Mouse (Mus musculus): ENCODE results near the gene Lin54. TPM values are rescaled to one million over a fixed set of nuclear protein-coding genes. Genes with fewer than 3 reads are reported as not detected.

Gene Lin54
- polyA plus RNA-seq, 1 experiment from 2014 or later: 13.6 TPM

- WGBS: 14% methylated on average over 2 of the region's 2 CpGs
- peak overlapping the region; percentile 68; the same call in 1 of the 2 replicates for H3K9ac ChIP-seq (ENCODE audit: low read length)
- H3K9me3 ChIP-seq (ENCODE audit: control insufficient read depth, low read length): no peaks in the 10 kb centered on the region
Measured at GRCm38 (mm10) chr5:100499243-100499642, 1.2 kb downstream of the Lin54 start.

GRCm38 (mm10) chr5:100498436-100499180 is 1.8 kb downstream of the Lin54 start:
- Histone ChIP-seq H3K9me3 (ENCODE audit: control insufficient read depth, low read length) (no peaks in the 10 kb centered on the region), H3K27me3 (ENCODE audit: control insufficient read depth, insufficient read depth, low read depth, low read length) (no peaks in the 10 kb centered on the region), H3K36me3 (ENCODE audit: control insufficient read depth, insufficient read depth, low read length) (no peaks in the 10 kb centered on the region), H3K9ac (ENCODE audit: low read length) (peak overlapping the region; percentile 90), H3K27ac (ENCODE audit: low read length) (peak overlapping the region; percentile 82), H3K4me1 (replicated peaks; ENCODE audit: control insufficient read depth, insufficient read depth, low read length) (peaks cover 11% of the 10 kb centered on the region), H3K4me3 (ENCODE audit: low read length) (peak overlapping the region; percentile 90), H3K4me2 (ENCODE audit: low read depth, low read length) (peak overlapping the region; percentile 95)
- ATAC-seq (ENCODE audit: low read depth): peak; percentile 80
- under 1% methylated on average over 39 of the region's 46 CpGs for WGBS

More at GRCm38 (mm10) chr5:100499243-100499642, 1.2 kb downstream of the Lin54 start:
- no peaks in the 10 kb centered on the region for H3K27me3 ChIP-seq (ENCODE audit: control insufficient read depth, insufficient read depth, low read depth, low read length)
- peak overlapping the region; percentile 90 for H3K4me3 ChIP-seq (ENCODE audit: low read length)
- H3K27ac ChIP-seq (ENCODE audit: low read length): peak overlapping the region; percentile 70; the same call in 1 of the 2 replicates
- peaks cover 11% of the 10 kb centered on the region for H3K4me1 ChIP-seq (replicated peaks; ENCODE audit: control insufficient read depth, insufficient read depth, low read length)
- H3K36me3 ChIP-seq (ENCODE audit: control insufficient read depth, insufficient read depth, low read length): no peaks in the 10 kb centered on the region
- peak overlapping the region; percentile 95 for H3K4me2 ChIP-seq (ENCODE audit: low read depth, low read length)
- ATAC-seq (ENCODE audit: low read depth): no peak

DNA sequence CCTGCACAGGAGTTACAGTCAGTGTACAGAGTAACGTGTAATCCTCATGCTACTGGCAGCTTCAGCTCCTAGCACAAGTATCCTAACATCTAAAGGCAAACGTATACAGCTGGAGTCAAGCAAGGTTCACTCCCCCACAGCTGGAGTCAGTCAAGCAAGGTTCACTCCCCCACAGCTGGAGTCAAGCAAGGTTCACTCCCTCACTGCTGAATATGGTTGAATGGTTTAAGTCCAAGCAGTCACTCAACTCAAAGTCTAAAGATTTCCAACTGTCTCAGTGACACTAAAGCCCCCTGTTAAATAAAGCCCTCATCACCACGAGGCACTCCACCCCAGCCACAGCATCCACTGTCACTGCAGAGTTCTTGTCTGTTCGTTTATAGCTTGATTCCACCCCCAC is 8.7 kb downstream of the Lin54 start:
- H3K9me3 ChIP-seq (ENCODE audit: control insufficient read depth, low read length): no peaks in the 10 kb centered on the region
- no peaks in the 10 kb centered on the region for H3K27me3 ChIP-seq (ENCODE audit: control insufficient read depth, insufficient read depth, low read depth, low read length)
- H3K4me3 ChIP-seq (ENCODE audit: low read length): no peak overlapping the region
- H3K36me3 ChIP-seq (ENCODE audit: control insufficient read depth, insufficient read depth, low read length): no peaks in the 10 kb centered on the region
- no peak for ATAC-seq (ENCODE audit: low read depth)
- no peak overlapping the region for H3K9ac ChIP-seq (ENCODE audit: low read length)
- 48% methylated on average over 4 of the region's 4 CpGs for WGBS
- H3K27ac ChIP-seq (ENCODE audit: low read length): no peak overlapping the region
- H3K4me1 ChIP-seq (replicated peaks; ENCODE audit: control insufficient read depth, insufficient read depth, low read length): no peaks in the 10 kb centered on the region; the same call in 1 of the 2 replicates
- H3K4me2 ChIP-seq (ENCODE audit: low read depth, low read length): no peak overlapping the region

DNA sequence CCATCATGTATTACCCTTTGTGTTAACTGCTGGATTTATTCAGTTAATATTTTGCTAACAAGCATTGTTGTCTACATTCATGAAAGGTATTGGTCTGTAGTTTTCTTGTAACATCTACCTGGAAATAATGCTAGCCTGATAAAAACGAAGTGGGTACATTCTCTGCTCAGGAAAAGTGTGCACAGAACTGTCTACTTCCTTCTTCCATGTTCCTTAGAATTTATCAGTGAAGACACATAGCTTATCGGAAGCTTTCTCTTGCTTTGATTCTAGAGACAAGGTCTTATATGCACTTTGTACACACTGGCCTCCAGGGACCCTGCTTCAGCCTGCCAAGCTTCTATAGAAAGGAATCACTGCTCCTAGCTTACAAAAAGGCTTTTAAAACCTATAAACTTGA is 11.1 kb downstream of the Lin54 start:
- Histone ChIP-seq H3K27me3 (ENCODE audit: control insufficient read depth, insufficient read depth, low read depth, low read length) (no peaks in the 10 kb centered on the region), H3K9me3 (ENCODE audit: control insufficient read depth, low read length) (no peaks in the 10 kb centered on the region), H3K27ac (ENCODE audit: low read length) (no peak overlapping the region), H3K4me1 (replicated peaks; ENCODE audit: control insufficient read depth, insufficient read depth, low read length) (no peaks in the 10 kb centered on the region; the same call in 1 of the 2 replicates), H3K36me3 (ENCODE audit: control insufficient read depth, insufficient read depth, low read length) (peaks cover 4% of the 10 kb centered on the region; the same call in 1 of the 2 replicates), H3K4me3 (ENCODE audit: low read length) (no peak overlapping the region), H3K9ac (ENCODE audit: low read length) (no peak overlapping the region), H3K4me2 (ENCODE audit: low read depth, low read length) (no peak overlapping the region)
- ATAC-seq (ENCODE audit: low read depth): no peak
- 81% methylated on average over 2 of the region's 2 CpGs for WGBS

DNA sequence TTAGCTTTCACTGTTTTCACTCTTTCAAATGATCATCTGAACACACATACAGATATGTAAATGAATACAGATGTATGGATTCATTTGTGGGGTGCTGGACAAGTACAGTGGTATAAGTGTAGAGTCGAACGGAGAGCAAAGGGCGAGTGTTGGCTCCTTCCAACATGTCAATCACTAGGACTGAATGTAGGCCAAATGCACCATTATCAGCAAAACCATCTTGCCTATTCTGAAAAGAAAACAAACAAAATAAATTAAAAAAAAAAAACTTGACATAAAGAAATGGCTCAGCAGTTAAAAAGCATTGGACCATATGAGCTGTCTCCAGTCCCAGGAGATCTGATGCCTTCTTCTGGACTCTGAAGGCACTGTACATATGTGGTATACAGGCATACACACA is 12.2 kb downstream of the Lin54 start:
- H3K36me3 ChIP-seq (ENCODE audit: control insufficient read depth, insufficient read depth, low read length): peaks cover 4% of the 10 kb centered on the region; the same call in 1 of the 2 replicates
- H3K9ac ChIP-seq (ENCODE audit: low read length): no peak overlapping the region
- no peak overlapping the region for H3K4me2 ChIP-seq (ENCODE audit: low read depth, low read length)
- ATAC-seq (ENCODE audit: low read depth): no peak
- WGBS: 89% methylated on average over 3 of the region's 3 CpGs
- no peak overlapping the region for H3K27ac ChIP-seq (ENCODE audit: low read length)
- no peaks in the 10 kb centered on the region; the same call in 1 of the 2 replicates for H3K4me1 ChIP-seq (replicated peaks; ENCODE audit: control insufficient read depth, insufficient read depth, low read length)
- no peaks in the 10 kb centered on the region for H3K27me3 ChIP-seq (ENCODE audit: control insufficient read depth, insufficient read depth, low read depth, low read length)
- H3K9me3 ChIP-seq (ENCODE audit: control insufficient read depth, low read length): no peaks in the 10 kb centered on the region
- no peak overlapping the region for H3K4me3 ChIP-seq (ENCODE audit: low read length)

GRCm38 (mm10) chr5:100487120-100487519 is 13.3 kb downstream of the Lin54 start:
- H3K9ac ChIP-seq (ENCODE audit: low read length): no peak overlapping the region
- WGBS: 75% methylated on average over 2 of the region's 2 CpGs
- no peaks in the 10 kb centered on the region; the same call in 1 of the 2 replicates for H3K4me1 ChIP-seq (replicated peaks; ENCODE audit: control insufficient read depth, insufficient read depth, low read length)
- no peak overlapping the region for H3K27ac ChIP-seq (ENCODE audit: low read length)
- H3K27me3 ChIP-seq (ENCODE audit: control insufficient read depth, insufficient read depth, low read depth, low read length): no peaks in the 10 kb centered on the region
- no peak overlapping the region for H3K4me2 ChIP-seq (ENCODE audit: low read depth, low read length)
- no peak overlapping the region for H3K4me3 ChIP-seq (ENCODE audit: low read length)
- no peaks in the 10 kb centered on the region for H3K9me3 ChIP-seq (ENCODE audit: control insufficient read depth, low read length)
- ATAC-seq (ENCODE audit: low read depth): no peak
- H3K36me3 ChIP-seq (ENCODE audit: control insufficient read depth, insufficient read depth, low read length): peaks cover 4% of the 10 kb centered on the region; the same call in 1 of the 2 replicates

- Histone ChIP-seq H3K9ac (ENCODE audit: low read length) (no peak overlapping the region), H3K36me3 (ENCODE audit: control insufficient read depth, insufficient read depth, low read length) (peaks cover 4% of the 10 kb centered on the region; the same call in 1 of the 2 replicates), H3K27me3 (ENCODE audit: control insufficient read depth, insufficient read depth, low read depth, low read length) (no peaks in the 10 kb centered on the region), H3K4me1 (replicated peaks; ENCODE audit: control insufficient read depth, insufficient read depth, low read length) (no peaks in the 10 kb centered on the region), H3K4me3 (ENCODE audit: low read length) (no peak overlapping the region), H3K9me3 (ENCODE audit: control insufficient read depth, low read length) (no peaks in the 10 kb centered on the region), H3K4me2 (ENCODE audit: low read depth, low read length) (no peak overlapping the region), H3K27ac (ENCODE audit: low read length) (no peak overlapping the region)
- ATAC-seq (ENCODE audit: low read depth): no peak
Measured at GRCm38 (mm10) chr5:100483569-100483968, 16.9 kb downstream of the Lin54 start.

GRCm38 (mm10) chr5:100477604-100478003 is 22.8 kb downstream of the Lin54 start:
- ATAC-seq (ENCODE audit: low read depth): no peak
- no peaks in the 10 kb centered on the region for H3K27me3 ChIP-seq (ENCODE audit: control insufficient read depth, insufficient read depth, low read depth, low read length)
- no peaks in the 10 kb centered on the region for H3K4me1 ChIP-seq (replicated peaks; ENCODE audit: control insufficient read depth, insufficient read depth, low read length)
- peaks cover 3% of the 10 kb centered on the region; the same call in 1 of the 2 replicates for H3K36me3 ChIP-seq (ENCODE audit: control insufficient read depth, insufficient read depth, low read length)
- WGBS: 75% methylated on average over 9 of the region's 9 CpGs
- no peak overlapping the region for H3K4me2 ChIP-seq (ENCODE audit: low read depth, low read length)
- no peak overlapping the region for H3K9ac ChIP-seq (ENCODE audit: low read length)
- H3K27ac ChIP-seq (ENCODE audit: low read length): no peak overlapping the region
- H3K9me3 ChIP-seq (ENCODE audit: control insufficient read depth, low read length): no peaks in the 10 kb centered on the region
- H3K4me3 ChIP-seq (ENCODE audit: low read length): no peak overlapping the region

DNA sequence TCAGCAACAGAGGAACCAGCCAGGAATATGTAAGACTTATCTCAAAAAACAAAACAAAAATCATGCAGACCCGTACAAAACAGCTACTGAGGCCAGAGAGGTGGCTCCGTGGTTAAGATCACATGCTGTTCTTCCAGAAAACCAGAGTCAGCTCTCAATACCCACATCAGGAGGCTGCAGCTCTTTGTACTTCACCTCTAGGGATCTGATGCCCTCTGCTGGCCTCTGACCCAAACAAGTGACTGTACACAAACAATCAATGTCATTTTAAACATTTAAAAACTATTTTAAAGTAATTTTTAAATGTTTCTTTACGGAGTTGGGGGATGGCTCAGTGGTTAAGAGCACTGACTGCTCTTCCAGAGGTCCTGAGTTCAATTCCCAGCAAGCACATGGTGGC is 24.1 kb downstream of the Lin54 start:
- H3K36me3 ChIP-seq (ENCODE audit: control insufficient read depth, insufficient read depth, low read length): peaks cover 3% of the 10 kb centered on the region; the same call in 1 of the 2 replicates
- 83% methylated on average over 3 of the region's 3 CpGs for WGBS
- ATAC-seq (ENCODE audit: low read depth): no peak
- H3K9ac ChIP-seq (ENCODE audit: low read length): no peak overlapping the region
- no peak overlapping the region for H3K4me2 ChIP-seq (ENCODE audit: low read depth, low read length)
- H3K4me1 ChIP-seq (replicated peaks; ENCODE audit: control insufficient read depth, insufficient read depth, low read length): no peaks in the 10 kb centered on the region
- H3K27me3 ChIP-seq (ENCODE audit: control insufficient read depth, insufficient read depth, low read depth, low read length): no peaks in the 10 kb centered on the region
- no peak overlapping the region for H3K4me3 ChIP-seq (ENCODE audit: low read length)
- H3K27ac ChIP-seq (ENCODE audit: low read length): no peak overlapping the region
- no peaks in the 10 kb centered on the region for H3K9me3 ChIP-seq (ENCODE audit: control insufficient read depth, low read length)
